Mouse (Mus musculus): ENCODE results near the gene Tmem120b. TPM values are rescaled to one million over a fixed set of nuclear protein-coding genes. Genes with fewer than 3 reads are reported as not detected.

Tmem120b gene
- polyA plus RNA-seq, 1 experiment from 2014 or later, result 13.0 TPM

DNA sequence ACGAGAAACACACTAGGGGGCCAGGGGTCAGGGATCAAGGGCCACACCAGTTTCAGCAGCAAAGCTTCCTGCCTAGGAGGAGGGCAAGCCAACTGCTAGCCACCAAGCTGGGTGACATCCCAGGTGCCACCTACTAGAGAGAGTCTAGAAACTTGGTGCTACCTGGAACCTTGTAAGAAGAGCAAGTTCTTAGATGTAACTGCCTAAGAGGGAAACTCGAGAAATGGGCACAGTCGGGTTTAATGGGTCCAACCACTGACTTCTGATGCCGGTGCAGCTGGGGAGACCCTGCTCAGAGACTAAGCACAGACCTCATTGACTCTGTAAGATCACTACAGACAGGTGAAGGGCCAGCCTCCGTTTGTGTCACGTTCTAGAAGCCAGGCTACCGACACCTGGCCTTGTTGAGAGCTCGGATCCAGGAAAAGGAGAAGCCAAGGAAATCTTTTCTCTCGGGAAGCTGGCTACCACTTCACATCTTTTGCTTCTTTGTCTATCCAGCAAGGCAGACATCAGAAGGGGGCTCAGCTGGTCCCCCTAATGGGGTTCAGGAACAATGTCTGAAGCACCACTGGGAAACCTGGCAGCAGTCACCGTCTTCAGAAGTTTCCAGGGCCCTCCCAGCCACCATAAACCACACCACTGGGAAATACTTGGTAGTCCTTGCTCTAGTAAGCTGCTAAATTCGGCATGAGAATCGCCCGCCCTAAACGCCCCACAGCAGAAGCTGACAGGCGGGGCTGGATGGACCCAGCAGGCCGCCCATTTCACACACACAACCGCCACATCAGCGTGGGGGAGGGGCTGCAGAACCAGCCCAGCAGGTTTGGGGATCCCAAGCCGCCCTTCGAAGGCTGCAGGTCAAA, 69.1 kb downstream of the Tmem120b start:
- 2% methylated on average over 20 of the region's 20 CpGs for WGBS
- no peak for ATAC-seq (ENCODE audit: insufficient number of reproducible peaks, low FRiP score)
- peaks cover 71% of the 10 kb centered on the region for H3K4me1 ChIP-seq (replicated peaks)

GRCm38 (mm10) chr5:123137910-123138229, 69.7 kb downstream of the Tmem120b start:
- ATAC-seq (ENCODE audit: insufficient number of reproducible peaks, low FRiP score), result no peak
- Histone ChIP-seq H3K4me3 (peak overlapping the region; percentile 67), H3K9ac (peak overlapping the region; percentile 98), H3K36me3 (no peaks in the 10 kb centered on the region), H3K4me1 (replicated peaks) (peaks cover 65% of the 10 kb centered on the region), H3K4me2 (peak overlapping the region; percentile 94), H3K27me3 (replicated peaks) (no peaks in the 10 kb centered on the region), H3K27ac (ENCODE audit: poor library complexity, severe bottlenecking) (peak overlapping the region; percentile 100), H3K9me3 (replicated peaks) (no peaks in the 10 kb centered on the region)
- 2% methylated on average over 6 of the region's 6 CpGs for WGBS

More for the DNA sequence above, 69.1 kb downstream of the Tmem120b start:
- H3K4me2 ChIP-seq, result peak overlapping the region; percentile 94
- no peaks in the 10 kb centered on the region for H3K9me3 ChIP-seq (replicated peaks)
- H3K4me3 ChIP-seq, result peak overlapping the region; percentile 67
- H3K27ac ChIP-seq (ENCODE audit: poor library complexity, severe bottlenecking), result peak overlapping the region; percentile 100
- H3K27me3 ChIP-seq (replicated peaks), result no peaks in the 10 kb centered on the region
- H3K9ac ChIP-seq, result peak overlapping the region; percentile 98
- no peaks in the 10 kb centered on the region for H3K36me3 ChIP-seq

DNA sequence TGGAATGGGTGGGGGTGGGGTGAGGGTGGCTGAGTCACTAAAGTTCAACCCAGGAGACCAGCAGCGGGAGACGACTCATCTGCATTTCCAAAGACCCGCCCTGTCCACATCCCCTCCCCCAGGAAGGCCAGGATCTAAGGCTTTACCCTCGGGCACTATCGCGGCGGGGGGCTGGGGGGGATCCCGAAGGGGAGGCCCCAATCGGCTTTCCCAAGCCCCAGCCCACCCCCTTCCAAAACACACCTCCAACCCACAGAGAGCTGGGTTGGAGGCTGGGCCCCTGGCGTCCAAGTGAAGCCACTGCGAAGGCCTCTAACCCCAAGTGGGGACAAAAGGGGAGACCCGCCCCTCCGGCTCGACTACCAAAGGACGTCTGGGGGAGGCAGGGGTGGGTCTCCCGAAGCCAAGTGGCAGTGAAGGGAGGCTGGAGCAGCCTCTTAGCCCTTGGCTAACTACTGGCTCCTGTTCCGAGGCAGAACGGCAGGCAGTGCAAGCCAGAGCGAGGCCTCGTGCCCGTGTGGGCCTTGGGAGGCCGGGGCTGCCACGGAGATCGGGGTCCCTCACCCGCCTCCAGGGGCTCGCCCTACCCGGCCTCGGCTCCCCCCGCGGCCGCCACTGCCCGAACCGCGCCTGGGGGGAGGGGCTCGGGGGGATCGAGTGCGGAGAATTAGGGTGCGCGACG, 70.2 kb downstream of the Tmem120b start:
- ATAC-seq (ENCODE audit: insufficient number of reproducible peaks, low FRiP score), result peak; percentile 65
- Histone ChIP-seq H3K36me3 (no peaks in the 10 kb centered on the region), H3K4me2 (peak overlapping the region; percentile 94)

DNA sequence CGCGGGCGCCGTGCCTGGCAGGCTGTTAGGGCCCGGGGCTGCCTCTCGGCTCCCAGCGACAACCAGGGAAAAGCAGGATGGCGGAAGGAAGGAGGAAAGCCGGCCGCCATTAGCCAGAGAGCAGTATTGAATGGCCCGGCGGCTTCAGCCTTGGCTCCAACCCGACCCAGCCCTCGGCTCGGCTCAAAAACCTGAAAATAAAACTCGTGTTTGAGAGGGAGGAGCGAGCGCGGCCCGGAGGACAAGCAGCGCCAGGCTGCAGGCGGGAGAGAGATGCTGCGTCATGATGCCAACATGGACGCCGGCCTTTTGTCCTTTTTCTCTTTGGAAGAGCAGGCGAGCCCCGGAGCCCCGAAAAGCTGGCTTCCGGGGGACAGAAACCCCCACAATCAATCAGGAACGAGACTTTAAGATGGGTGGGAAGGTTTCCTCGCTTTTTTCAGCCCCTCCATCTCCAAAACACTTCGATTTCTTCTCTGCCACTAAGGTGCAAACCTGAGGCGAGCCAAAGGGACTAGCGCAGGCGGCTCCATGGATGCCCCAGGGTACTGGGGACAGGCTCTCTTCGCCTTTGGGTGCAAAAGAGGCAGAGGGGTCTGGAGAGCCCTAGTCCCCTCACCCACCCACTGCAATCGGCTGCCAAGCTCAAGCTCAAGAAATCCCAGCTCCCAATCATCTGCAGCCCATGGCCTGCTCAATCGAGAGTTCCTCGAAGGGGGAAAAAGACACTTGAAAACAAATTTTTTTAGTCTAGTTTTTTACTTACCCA, 70.9 kb downstream of the Tmem120b start:
- peak overlapping the region; percentile 98 for H3K9ac ChIP-seq
- H3K4me3 ChIP-seq, result peak overlapping the region; percentile 67
- no peaks in the 10 kb centered on the region for H3K27me3 ChIP-seq (replicated peaks)
- peak overlapping the region; percentile 100 for H3K27ac ChIP-seq (ENCODE audit: poor library complexity, severe bottlenecking)
- under 1% methylated on average over 39 of the region's 39 CpGs for WGBS
- no peaks in the 10 kb centered on the region for H3K36me3 ChIP-seq
- H3K4me2 ChIP-seq, result peak overlapping the region; percentile 94
- ATAC-seq (ENCODE audit: insufficient number of reproducible peaks, low FRiP score), result no peak
- peaks cover 60% of the 10 kb centered on the region for H3K4me1 ChIP-seq (replicated peaks)
- no peaks in the 10 kb centered on the region for H3K9me3 ChIP-seq (replicated peaks)

More for the DNA sequence above, 70.2 kb downstream of the Tmem120b start:
- Histone ChIP-seq H3K4me3 (peak overlapping the region; percentile 67), H3K27ac (ENCODE audit: poor library complexity, severe bottlenecking) (peak overlapping the region; percentile 100), H3K27me3 (replicated peaks) (no peaks in the 10 kb centered on the region), H3K9me3 (replicated peaks) (no peaks in the 10 kb centered on the region), H3K9ac (peak overlapping the region; percentile 98), H3K4me1 (replicated peaks) (peaks cover 60% of the 10 kb centered on the region)
- under 1% methylated on average over 40 of the region's 40 CpGs for WGBS

GRCm38 (mm10) chr5:123139722-123140627, 71.8 kb downstream of the Tmem120b start:
- Histone ChIP-seq H3K4me2 (peak overlapping the region; percentile 94), H3K9me3 (replicated peaks) (no peaks in the 10 kb centered on the region), H3K4me3 (peak overlapping the region; percentile 67), H3K27me3 (replicated peaks) (no peaks in the 10 kb centered on the region), H3K4me1 (replicated peaks) (peaks cover 60% of the 10 kb centered on the region), H3K9ac (peak overlapping the region; percentile 98), H3K36me3 (peaks cover 2% of the 10 kb centered on the region; the same call in 1 of the 2 replicates), H3K27ac (ENCODE audit: poor library complexity, severe bottlenecking) (peak overlapping the region; percentile 100)
- no peak for ATAC-seq (ENCODE audit: insufficient number of reproducible peaks, low FRiP score)
- 1% methylated on average over 28 of the region's 28 CpGs for WGBS

DNA sequence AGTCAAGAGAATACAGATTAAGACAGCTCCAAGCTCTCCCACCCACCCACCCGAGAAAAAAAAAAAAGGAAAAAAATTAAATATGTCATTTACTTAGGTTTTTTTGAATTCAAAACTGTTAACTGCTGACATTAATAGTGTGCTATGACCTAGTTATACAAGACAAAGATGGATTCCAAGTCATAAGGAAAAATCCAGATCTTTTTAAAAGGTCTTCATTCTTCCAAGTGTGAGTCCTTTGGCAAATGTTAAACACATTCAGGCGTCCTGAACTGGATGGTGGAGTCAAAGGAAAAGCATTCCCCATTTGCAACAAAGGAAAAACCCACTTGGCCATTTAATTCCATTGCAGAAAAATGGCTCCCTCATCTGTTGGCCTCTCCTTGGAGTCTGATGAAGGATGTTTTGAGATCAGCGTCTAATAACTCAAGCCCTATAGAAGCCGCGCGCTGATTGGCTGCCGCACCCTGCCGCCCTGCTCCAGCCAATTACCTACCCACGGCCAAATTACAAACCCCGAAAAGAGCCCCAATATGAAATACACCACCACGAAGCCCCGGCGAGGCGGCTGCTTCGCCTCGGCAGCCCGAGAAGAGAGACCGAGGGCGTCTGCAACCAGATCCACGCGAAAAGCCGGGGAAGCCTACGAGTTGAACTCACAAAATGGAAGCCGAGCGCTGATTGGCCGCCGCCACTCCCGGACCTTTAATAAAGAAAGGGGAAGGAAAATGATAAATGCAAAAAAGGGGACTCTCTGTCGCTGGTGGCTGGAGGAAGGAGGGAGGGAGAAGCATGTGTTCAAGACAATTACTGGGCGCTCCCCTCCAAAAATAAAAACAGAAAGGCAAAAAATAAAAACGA, 72.7 kb downstream of the Tmem120b start:
- Histone ChIP-seq H3K4me3 (peak overlapping the region; percentile 94), H3K9ac (peak overlapping the region; percentile 100), H3K27ac (ENCODE audit: poor library complexity, severe bottlenecking) (peak overlapping the region; percentile 100), H3K4me1 (replicated peaks) (peaks cover 60% of the 10 kb centered on the region), H3K9me3 (replicated peaks) (no peaks in the 10 kb centered on the region), H3K4me2 (peak overlapping the region; percentile 99), H3K27me3 (replicated peaks) (no peaks in the 10 kb centered on the region), H3K36me3 (peaks cover 11% of the 10 kb centered on the region)
- ATAC-seq (ENCODE audit: insufficient number of reproducible peaks, low FRiP score), result peak; percentile 57
- WGBS, result under 1% methylated on average over 31 of the region's 31 CpGs

DNA sequence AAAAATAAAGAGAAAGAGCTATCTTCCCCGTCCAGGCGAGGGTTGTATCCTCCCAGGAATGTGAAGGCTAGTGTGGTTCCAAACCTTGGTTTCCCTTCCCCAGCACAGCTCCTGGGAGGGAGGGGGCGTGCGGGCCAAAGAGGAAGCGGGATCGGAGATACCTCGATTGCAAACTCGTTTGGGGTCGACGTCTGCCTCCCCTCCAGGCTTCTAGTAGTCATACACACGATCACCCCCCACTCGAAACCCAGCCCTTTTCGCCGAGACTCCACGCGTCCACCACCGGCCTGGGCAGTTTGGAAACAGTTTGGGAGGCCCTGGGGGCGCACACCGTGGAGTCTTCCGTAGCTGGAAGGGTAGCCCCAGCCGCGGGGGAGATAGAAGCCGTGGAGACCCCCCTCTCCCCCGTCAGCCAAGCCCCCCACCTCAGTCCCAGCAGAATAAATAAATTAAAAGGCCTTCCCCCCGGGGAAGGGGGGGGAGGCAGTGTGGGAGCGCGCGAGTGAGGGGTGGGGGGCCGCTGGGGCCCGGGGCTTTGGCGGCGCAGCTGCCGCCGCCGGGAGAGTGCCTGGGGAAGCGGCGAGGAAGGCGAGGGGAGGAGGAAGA, 73.4 kb downstream of the Tmem120b start:
- H3K4me2 ChIP-seq, result peak overlapping the region; percentile 99
- peaks cover 17% of the 10 kb centered on the region for H3K36me3 ChIP-seq
- 1% methylated on average over 36 of the region's 38 CpGs for WGBS
- no peaks in the 10 kb centered on the region for H3K9me3 ChIP-seq (replicated peaks)
- H3K27ac ChIP-seq (ENCODE audit: poor library complexity, severe bottlenecking), result peak overlapping the region; percentile 100
- no peak for ATAC-seq (ENCODE audit: insufficient number of reproducible peaks, low FRiP score)
- H3K27me3 ChIP-seq (replicated peaks), result no peaks in the 10 kb centered on the region
- H3K9ac ChIP-seq, result peak overlapping the region; percentile 100
- peak overlapping the region; percentile 94 for H3K4me3 ChIP-seq
- H3K4me1 ChIP-seq (replicated peaks), result peaks cover 55% of the 10 kb centered on the region

DNA sequence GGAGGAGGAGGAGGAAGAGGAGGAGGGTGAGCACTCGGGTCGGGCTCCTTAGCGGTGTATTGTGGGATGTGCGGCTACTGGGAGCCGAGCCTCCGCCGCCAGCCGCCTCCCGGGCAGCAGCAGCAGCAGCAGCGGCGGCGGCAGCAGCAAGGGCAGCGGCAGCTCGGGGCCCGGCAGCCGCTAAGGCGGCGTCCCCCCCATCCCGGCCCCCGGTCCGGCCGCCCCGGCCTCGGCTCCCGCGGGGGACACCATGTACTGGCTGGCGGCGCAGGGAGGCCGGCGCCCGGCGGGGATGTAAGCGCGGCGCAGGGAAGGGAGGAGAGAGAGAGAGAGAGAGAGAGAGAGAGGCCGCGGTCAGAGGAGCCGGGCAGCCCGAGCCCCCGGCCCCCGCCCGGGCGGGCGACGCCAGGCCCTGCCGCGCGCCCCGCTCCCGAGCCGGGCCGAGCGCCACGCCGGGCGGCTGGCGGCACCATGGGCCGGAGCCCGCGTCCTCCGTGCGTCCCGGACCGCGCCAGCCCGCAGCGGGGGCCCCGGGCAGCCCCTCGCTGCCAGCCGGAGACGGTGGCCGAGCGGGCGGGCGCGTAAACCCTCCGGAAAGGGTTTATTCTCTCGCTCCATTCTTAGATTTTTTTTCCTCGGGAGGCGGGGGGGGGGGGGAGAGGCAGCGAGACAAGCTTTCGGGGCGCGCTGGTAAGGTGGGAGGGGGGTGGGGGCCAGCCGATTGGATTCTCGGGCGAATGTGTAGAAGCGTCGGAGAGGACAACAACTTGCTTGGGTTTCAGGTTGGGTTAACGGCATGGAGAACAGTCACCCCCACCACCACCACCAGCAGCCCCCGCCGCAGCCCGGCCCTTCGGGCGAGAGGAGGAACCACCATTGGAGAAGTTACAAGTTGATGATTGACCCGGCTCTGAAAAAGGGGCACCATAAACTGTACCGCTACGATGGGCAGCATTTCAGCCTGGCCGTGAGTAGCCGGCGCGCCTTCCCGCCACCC, 74.2 kb downstream of the Tmem120b start, which contains the start of gene Setd1b:
Setd1b (plus strand) TSS at position 33 of the 997 bp plus-strand sequence.
- Histone ChIP-seq H3K27me3 (replicated peaks) (no peaks in the 10 kb centered on the region), H3K4me2 (peak within 1 kb of the TSS; percentile 99), H3K27ac (ENCODE audit: poor library complexity, severe bottlenecking) (peak within 1 kb of the TSS; percentile 100), H3K4me1 (replicated peaks) (peaks cover 47% of the 10 kb centered on the region), H3K36me3 (peaks cover 25% of the 10 kb centered on the region), H3K4me3 (peak within 1 kb of the TSS; percentile 94), H3K9me3 (replicated peaks) (no peaks in the 10 kb centered on the region), H3K9ac (peak within 1 kb of the TSS; percentile 100)
- ATAC-seq (ENCODE audit: insufficient number of reproducible peaks, low FRiP score), result 0 out of 2 replicates have a peak, but pooled peaks have one; percentile 8
- 3% methylated on average over 88 of the region's 103 CpGs for WGBS

Data from heart, embryonic 12.5 days (tissue).